Mouse (Mus musculus): ENCODE data around the gene Cox10. TPM values are rescaled to one million over a fixed set of nuclear protein-coding genes. Genes with fewer than 3 reads are reported as not detected.

Gene Cox10
- total and polyA plus RNA-seq, 3 experiments = 23.4 to 60.3 (median 35.2) TPM

DNA sequence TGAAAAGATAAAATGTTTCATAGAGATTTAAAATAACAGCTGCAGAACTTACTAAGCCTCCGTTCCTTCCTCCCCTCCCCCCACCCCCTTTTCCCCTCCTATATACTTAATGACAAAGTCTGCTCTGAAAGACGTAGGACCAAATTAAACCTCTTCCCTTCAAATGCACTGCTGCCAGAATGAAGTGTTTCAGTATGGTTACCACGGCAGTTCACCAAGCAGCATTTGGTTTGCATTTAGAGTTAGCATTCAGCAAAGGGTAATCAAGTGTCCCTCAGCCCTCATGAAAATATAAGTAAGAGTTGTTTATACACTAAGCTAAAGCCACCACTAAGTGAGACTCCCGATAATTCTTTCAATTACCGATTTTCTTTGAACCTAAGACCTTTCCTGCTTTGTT lies 25.9 kb downstream of the Cox10 start:
- in situ Hi-C loops (cut with MboI; ENCODE audit: low pct_ligation_motif_present, low pct_unique_long_range_greater_than_20kb, low sequenced_read_pairs) = no loop called here
- no peaks in the 10 kb centered on the region; the same call in 1 of the 2 replicates for H3K79me2 ChIP-seq (replicated peaks; ENCODE audit: control insufficient read depth, extremely low read depth, insufficient read depth, poor library complexity, severe bottlenecking)
- no peaks in the 10 kb centered on the region for H3K27me3 ChIP-seq (replicated peaks)
- H3K9me3 ChIP-seq (replicated peaks; ENCODE audit: low read length) = no peaks in the 10 kb centered on the region
- H3K27ac ChIP-seq (ENCODE audit: insufficient read depth, low read depth) = no peak overlapping the region
- dilution Hi-C loops (cut with MboI; ENCODE audit: extremely low pct_ligation_motif_present, extremely low pct_unique_long_range_greater_than_20kb, low sequenced_read_pairs) = no loop called here
- peaks cover 15 to 78% of the 10 kb centered on the region in 2 experiments for H3K36me3 ChIP-seq (replicated peaks in 1 of 2; ENCODE audit: control insufficient read depth in 1 of 2, insufficient read depth in 1 of 2, low read length in 1 of 2)
- DNase-seq (ENCODE audit: extremely low read depth) = no peak
- H3K4me2 ChIP-seq (ENCODE audit: insufficient read depth, low read depth, poor library complexity, severe bottlenecking) = no peak overlapping the region
- no peak overlapping the region for H3K9ac ChIP-seq (ENCODE audit: insufficient read depth, low read depth)
- no peak overlapping the region for H3K4me3 ChIP-seq (replicated peaks in 1 of 3; ENCODE audit: low read depth in 2 of 3, low read length in 2 of 3, poor library complexity in 1 of 3)
- peaks cover 0 to 17% of the 10 kb centered on the region in 2 experiments; a peak in 1 of 4 replicates for H3K4me1 ChIP-seq (ENCODE audit: control insufficient read depth in 1 of 2, insufficient read depth in 2 of 2)
- TF ChIP-seq ZNF384 (IDR thresholded peaks at IDR 0.05; ENCODE audit: low read depth, low read length) = no peak
- no peak for TF ChIP-seq CTCF (conservative IDR thresholded peaks at IDR 0.05 in 1 of 2, IDR thresholded peaks at IDR 0.05 in 1 of 2; ENCODE audit: low read depth in 2 of 2, low read length in 2 of 2)
- TF ChIP-seq MYC (IDR thresholded peaks at IDR 0.05; ENCODE audit: low read depth, low read length) = no peak
- TF ChIP-seq USF1 (IDR thresholded peaks at IDR 0.05; ENCODE audit: low read depth, low read length) = no peak
- TF ChIP-seq TBP (conservative IDR thresholded peaks at IDR 0.05; ENCODE audit: low read depth, low read length) = no peak
- TF ChIP-seq JUN (IDR thresholded peaks at IDR 0.05; ENCODE audit: insufficient read depth, low read depth, low read length) = no peak
- no peak for TF ChIP-seq EP300 (IDR thresholded peaks at IDR 0.05; ENCODE audit: low read length)
- TF ChIP-seq USF2 (conservative IDR thresholded peaks at IDR 0.05; ENCODE audit: low read depth, low read length) = no peak
- no peak for TF ChIP-seq SMC3 (IDR thresholded peaks at IDR 0.05; ENCODE audit: low read depth, low read length)
- no peak for TF ChIP-seq GABPA (IDR thresholded peaks at IDR 0.05; ENCODE audit: insufficient replicate concordance, low read depth, low read length)
- no peak for TF ChIP-seq POLR2A (IDR thresholded peaks at IDR 0.05; ENCODE audit: low read depth, low read length)
- no peak for TF ChIP-seq MAZ (IDR thresholded peaks at IDR 0.05; ENCODE audit: low read depth, low read length)
- TF ChIP-seq POLR2AphosphoS2 (IDR thresholded peaks at IDR 0.05; ENCODE audit: low read depth, low read length) = no peak

DNA sequence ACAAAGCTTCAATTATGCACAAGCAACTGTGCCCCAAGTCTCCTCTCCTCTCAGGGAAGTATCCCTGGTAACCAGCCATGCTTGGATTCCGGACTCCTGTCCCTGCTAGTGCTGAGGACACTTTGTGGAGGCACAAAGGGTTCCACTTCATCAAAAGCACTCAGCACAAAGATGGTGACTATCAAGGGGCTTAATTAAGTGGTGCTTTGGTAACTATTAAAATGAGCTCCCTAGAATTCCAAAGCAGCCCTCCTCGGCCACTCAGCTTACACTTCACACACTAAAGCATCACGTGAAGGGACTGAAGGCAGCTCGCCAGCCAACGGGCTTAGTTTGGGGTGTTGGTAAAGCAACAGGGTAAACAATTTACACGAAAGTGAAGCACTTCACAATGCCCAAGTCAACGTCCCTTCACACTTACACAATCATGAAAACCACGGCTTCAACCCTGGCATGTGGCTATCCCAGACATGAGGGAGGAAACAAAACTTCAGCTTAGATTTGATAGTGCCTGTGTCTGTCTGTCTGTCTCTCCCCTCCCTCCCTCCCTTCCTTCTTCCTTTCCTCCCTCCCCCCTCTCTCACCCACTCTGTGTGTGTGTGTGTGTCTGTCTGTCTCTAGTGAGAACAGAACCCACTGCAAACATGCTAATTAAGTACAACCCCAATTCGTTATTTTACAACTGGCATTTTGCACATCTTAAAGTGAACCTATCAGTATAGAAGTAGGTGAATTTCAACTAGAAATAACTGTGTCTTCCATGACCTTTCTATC lies 27.9 kb downstream of the Cox10 start:
- Histone ChIP-seq H3K4me2 (ENCODE audit: insufficient read depth, low read depth, poor library complexity, severe bottlenecking) (no peak overlapping the region), H3K9ac (ENCODE audit: insufficient read depth, low read depth) (no peak overlapping the region), H3K79me2 (replicated peaks; ENCODE audit: control insufficient read depth, extremely low read depth, insufficient read depth, poor library complexity, severe bottlenecking) (no peaks in the 10 kb centered on the region), H3K27ac (ENCODE audit: insufficient read depth, low read depth) (no peak overlapping the region), H3K27me3 (replicated peaks) (no peaks in the 10 kb centered on the region), H3K9me3 (replicated peaks; ENCODE audit: low read length) (no peaks in the 10 kb centered on the region), H3K4me1 (ENCODE audit: control insufficient read depth in 1 of 2, insufficient read depth in 2 of 2) (peaks cover 0 to 23% of the 10 kb centered on the region in 2 experiments; a peak in 2 of 4 replicates), H3K4me3 (replicated peaks in 1 of 3; ENCODE audit: low read depth in 2 of 3, low read length in 2 of 3, poor library complexity in 1 of 3) (no peak overlapping the region), H3K36me3 (replicated peaks in 1 of 2; ENCODE audit: control insufficient read depth in 1 of 2, insufficient read depth in 1 of 2, low read length in 1 of 2) (peaks cover 9 to 81% of the 10 kb centered on the region in 2 experiments)
- no peak for DNase-seq (ENCODE audit: extremely low read depth)
- in situ Hi-C loops (cut with MboI; ENCODE audit: low pct_ligation_motif_present, low pct_unique_long_range_greater_than_20kb, low sequenced_read_pairs) (no loop called here), dilution Hi-C loops (cut with MboI; ENCODE audit: extremely low pct_ligation_motif_present, extremely low pct_unique_long_range_greater_than_20kb, low sequenced_read_pairs) (no loop called here)
- no peak for TF ChIP-seq KAT2A (IDR thresholded peaks at IDR 0.05; ENCODE audit: insufficient replicate concordance, low read length)
- TF ChIP-seq MAX (IDR thresholded peaks at IDR 0.05; ENCODE audit: low read length) = no peak
- TF ChIP-seq RCOR1 (conservative IDR thresholded peaks at IDR 0.05; ENCODE audit: low read depth, low read length) = no peak
- TF ChIP-seq CHD2 (IDR thresholded peaks at IDR 0.05; ENCODE audit: low read length) = no peak

Measured in CH12.LX (cell line).